Mouse (Mus musculus) 416B (cell line): ENCODE results near the gene Ntrk1.
A peak's percentile ranks its signal among the peaks of the same experiment; 100 is the strongest.

Experiments used
- DNase-seq: peaks from one replicate; pipeline ENCODE4 v3.0.0; 2011; ENCODE audit warnings: low read depth

Gene Ntrk1

GRCm38 (mm10) chr3:87785626-87786214, 9.2 kb downstream of the Ntrk1 start:
- DNase-seq: no peak

- peak; percentile 45 for DNase-seq
These were observed 9.8 kb downstream of the Ntrk1 start for GRCm38 (mm10) chr3:87785156-87785555.

GRCm38 (mm10) chr3:87783282-87784023, 11.5 kb downstream of the Ntrk1 start:
- DNase-seq: no peak

DNA sequence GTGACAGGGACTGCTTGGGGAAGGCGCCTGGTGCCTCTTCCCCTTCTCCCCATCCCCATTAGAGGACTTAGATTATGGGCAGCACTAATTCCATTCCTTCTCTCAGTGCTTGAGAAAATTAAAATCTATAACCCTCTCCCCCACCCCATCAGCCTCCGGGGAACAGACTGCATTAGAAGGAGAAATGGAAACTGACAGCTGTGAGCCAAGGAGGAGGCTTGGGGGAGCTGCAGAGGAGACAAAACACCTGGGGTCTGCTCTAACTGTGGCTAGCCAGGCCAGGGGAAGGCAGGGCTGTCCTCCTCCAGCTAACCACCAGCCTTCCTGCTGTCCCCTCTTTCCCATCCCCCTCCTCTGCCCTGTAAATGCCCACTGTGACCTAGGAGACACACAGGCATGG, 15.9 kb downstream of the Ntrk1 start:
- DNase-seq: no peak

DNA sequence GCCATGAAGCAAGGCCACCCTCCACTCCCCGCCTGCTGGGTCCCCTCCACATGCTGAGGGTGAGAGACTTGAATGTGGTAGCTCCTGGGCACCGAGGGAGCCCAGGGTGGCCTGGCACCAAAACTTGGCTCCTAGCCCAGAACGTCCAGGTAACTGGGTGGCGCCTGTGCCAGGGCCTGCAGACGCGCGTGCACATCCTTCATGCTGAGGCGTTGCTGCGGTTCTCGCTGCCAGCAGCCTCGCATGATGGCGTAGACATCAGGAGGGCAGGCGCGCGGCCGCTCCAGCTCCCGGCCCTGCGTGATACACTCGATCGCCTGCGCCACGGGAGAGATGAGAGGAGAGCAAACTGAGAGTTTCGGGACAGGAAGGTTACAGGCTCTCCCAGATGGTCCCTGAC, 16.7 kb downstream of the Ntrk1 start:
- no peak for DNase-seq

DNA sequence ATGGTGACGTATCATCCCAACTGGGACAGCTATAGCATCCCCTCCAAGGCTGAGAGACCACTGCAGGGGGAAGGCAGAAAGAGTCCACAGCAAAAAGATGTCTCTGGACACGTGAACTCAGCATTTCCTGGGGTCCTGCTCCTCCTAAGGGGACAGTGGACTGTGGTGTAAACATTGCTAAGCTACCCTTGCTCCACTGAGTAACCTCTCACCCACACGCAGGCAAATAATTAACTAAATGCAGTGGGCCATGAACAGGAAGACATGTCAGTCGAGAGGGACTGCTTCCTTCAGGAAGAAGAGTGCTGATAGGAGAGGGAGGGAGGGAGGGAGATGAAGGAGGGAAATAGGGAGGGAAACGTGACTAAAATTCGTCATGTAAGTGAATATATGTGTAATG, 23.9 kb downstream of the Ntrk1 start:
- no peak for DNase-seq

DNA sequence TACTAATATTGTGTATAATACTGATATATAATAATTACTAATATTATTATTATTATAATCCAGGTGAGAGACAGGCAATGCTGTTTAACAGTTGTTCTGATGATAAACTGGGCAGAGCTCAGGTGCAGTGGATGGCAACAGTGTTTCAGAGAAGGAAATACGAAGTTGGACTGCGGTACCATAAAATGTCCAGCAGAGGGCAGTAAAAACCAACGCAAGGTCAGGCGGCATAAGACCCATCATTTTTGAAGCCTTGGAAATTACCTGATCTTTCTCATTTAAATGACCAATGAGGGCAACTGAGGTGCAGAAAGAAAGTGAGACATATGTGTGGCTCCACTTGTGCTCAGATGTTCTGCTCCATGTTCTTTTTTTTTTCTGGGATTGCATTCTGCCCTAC, 24.7 kb downstream of the Ntrk1 start:
- peak; percentile 80 for DNase-seq

DNA sequence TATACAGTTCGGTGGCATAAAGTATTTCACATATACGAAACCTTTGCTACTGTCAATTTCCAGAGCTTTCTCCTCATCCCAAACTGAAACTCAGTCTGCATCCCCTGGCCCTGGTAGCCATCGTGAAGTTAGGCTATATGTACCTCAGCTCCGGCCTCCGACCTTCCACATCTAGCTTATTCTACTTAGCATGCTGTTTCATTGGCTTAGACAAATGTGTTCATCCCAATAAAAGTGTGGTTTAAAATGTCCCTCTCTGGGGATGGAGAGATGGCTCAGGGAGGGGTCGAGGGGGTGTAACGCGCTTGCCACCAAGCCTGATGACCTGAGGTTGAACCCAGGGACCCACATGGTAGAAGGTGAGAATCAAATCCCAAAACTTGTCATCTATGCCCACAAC, 25.5 kb downstream of the Ntrk1 start:
- DNase-seq: no peak

DNA sequence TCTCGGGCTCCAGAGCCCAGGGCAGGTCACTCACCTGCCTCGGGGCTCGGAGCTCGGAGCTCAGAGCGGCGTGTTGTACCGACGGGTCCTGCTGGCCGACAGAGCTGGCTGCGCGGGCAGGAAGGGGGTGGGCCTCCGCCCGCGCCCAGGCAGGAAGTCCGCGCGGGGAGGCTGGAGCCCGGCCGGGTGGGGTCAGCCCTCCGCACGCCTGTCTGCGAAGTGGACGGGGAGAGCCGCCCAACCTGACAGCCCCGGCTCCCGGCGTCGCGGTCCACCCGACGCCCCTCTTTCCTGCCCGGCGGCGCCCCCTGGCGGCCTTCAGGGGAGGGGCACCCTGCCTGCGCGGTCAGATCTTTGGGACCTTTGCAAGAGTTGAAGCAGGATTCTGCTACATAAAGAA, 26.1 kb downstream of the Ntrk1 start:
- peak; percentile 89 for DNase-seq

GRCm38 (mm10) chr3:87768431-87768830, 26.5 kb downstream of the Ntrk1 start:
- DNase-seq: no peak

DNA sequence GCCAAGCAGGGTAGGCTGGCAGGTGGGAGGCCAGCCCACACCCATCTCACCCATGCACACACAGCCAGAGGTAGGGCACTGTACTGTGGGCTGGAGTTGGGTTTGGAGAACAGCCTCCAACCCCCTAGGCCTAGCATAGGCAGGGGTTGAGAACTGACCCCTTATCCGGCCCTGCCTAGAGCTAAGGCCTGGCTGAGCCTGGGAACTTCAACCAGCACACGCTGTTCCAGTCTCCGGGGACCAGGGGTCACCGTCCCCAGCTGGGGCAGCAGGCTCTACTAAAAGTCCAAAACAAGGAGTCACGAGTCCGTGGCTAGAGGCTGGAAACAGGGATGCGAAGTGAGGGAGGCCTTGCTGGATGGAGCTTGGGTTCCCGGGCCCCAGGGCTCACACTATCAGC, 27.2 kb downstream of the Ntrk1 start:
- DNase-seq: no peak

DNA sequence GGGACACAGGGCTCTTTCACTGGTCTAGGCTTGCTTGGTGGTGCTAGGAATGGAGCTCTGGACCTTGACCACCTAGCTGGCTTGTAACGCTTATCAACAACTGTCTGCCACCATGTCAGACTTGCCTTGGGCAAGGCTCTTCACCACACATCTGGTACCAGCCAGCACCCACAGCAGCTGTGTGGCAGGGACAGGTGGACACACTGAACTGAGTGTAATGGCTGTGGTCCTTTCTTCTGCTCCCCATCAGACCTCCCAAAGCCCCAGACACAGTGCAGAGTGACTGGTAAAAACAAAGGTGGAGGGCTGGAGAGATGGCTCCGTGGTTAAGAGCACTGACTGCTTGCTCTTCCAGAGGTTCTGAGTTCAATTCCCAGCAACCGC, 28.7 kb downstream of the Ntrk1 start:
- no peak for DNase-seq

- DNase-seq: no peak
These were observed 29.2 kb downstream of the Ntrk1 start for GRCm38 (mm10) chr3:87765631-87766283.

GRCm38 (mm10) chr3:87765091-87765490, 29.9 kb downstream of the Ntrk1 start:
- peak; percentile 97 for DNase-seq

- DNase-seq: peak; percentile 35
These were observed 30.5 kb downstream of the Ntrk1 start for GRCm38 (mm10) chr3:87764506-87764905.

DNA sequence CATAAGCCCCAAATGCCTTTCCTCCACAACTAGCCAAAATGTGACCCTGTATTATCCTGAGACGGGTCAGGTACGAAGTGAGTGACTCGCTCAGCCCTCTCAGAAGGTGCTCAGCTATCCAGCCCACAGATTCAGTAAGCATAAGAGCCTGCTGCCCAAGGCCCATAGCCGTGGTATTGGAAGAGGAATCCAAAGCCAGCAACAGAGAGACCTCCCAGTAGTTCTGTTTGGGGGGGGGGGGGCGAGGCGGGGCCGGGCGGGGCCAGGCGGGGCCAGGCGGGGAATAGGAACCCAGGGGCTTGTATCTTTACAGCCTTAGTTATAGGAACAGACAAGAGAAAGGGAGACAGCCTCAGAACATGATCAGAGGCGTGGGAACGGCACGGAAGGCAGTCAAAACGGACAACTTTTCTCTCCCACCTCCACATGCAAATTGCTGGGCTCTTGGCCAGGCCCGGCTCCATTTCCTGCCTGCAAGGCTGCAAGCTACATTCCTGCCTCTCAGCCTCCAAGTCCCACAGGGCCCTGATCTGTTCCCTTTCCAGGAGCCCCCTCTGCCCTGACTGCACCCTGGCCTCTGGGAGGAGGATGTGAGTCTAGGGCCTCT, 31.2 kb downstream of the Ntrk1 start:
- DNase-seq: peak; percentile 58

DNA sequence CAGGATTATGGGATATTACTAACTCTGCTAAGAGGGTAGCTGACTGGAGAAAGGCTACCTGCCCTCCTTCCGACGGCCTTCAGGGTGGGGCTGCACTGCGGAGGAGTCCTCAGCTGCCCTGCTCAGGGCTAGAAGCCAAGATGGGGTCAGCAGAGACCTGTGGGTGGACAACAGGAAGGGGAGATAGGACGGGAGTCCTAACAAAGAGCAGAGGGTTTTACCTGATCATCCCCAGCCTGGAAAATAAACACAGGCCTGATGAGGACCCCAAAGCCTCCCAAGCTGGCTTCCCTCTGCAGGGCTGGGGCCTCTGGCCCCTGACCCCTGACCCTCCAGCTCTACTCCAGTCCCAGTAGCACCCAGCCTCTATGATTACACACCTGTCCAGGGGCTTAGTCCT, 31.8 kb downstream of the Ntrk1 start:
- no peak for DNase-seq

DNA sequence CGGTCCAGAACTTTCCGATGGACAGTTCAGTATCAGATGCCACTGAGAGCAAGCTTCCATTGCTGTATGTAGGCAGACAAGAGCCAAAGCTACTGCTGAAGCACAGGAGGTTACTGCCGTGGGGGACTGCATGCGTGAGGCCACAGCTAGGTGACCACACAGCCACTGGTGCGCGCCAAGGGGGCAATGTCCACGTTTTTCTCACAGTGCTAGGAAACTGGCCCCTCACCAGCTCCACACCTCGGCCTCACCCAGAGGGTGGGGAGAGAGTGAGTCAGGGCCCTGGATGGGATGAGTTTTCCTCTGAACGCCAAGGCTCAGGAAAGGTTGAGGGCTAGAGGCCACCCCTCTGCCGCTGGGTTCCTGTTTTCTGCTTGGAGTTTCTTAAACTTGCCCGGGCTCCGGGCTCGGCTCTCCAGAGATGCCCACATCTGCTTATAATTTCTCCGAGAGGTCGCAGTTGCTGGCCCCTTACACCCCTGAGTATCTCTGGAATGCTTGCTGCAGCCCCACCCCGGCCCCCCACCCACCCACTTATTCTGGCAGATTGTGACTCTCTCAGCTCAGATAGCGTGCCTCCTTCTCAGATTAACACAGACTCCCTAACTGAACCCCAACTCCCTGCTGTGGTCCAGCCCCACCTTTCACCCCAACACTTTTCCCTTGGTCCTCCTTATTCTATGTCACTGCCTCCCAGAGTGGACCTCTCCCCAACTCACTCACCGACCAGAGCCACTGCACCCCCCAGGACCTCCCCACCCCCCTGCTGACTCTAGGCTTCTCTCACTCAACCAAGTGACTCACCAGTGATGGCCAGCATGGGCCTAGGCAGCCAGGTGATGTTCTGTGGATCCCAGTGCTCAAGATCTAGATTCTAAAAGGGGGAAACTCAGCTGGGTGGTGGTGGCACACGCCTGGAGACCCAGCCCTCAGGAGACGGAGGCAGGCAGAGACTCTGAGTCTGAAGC, 33.3 kb downstream of the Ntrk1 start:
- no peak for DNase-seq

DNA sequence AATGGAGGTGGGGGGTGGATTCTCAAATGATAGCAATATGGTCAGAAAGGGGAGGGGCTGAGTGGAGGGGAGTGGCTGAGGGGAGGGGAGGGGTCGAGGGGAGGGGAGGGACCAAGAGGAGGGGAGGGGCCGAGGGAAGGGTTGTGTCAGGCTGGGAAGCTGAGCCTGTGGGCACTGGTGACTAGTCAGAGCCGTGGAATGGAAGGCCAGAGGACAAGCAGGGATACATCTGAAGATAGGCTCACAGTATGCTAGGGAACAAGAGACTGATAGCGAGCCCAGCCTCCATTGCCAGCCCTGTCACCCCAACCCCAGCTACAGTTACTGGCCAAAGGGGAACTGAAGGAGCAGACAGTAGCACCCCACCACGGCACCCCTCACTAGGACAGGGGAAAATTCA, 36.3 kb downstream of the Ntrk1 start:
- peak; percentile 25 for DNase-seq

DNA sequence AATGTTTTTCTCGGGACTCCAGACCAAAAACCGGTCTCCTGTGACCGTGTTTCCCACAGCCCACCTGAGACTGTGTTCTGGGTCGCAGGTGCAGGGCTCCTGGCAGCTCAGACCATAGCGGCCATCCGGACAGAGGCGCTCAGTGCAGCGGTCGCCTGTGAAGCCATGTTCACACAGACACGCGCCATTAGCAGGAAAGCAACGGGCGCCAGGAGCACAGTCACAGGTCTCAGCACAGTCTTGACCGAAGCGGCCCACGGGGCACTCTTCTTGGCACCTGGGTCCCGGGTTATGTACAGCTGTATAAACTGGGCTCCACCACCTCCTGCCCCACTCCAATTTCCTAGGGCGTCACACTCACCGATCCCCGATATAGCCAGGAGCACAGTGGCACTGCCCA, 38.5 kb downstream of the Ntrk1 start:
- no peak for DNase-seq

DNA sequence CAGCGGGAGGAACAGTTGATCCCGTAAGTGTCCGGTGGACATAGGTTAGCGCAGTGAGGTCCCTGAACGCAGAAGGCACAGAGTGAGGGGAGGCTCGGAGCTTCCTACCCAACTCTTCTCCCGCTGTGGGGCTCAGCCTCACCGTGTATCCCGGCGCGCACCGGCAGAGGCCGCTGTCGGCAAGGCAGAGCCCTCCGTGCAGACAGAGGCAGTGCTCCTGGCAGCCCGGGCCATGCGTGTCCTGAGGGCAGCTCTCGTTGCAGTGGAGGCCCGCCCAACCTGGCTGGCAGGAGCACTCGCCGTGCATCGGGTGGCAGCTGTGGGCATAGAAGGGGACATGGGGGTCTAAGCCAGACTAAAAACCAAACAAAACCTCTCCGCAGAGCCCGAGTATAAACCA, 39.0 kb downstream of the Ntrk1 start:
- DNase-seq: no peak

- DNase-seq: no peak
These were observed 41.1 kb downstream of the Ntrk1 start for GRCm38 (mm10) chr3:87753829-87754228.
